Mouse (Mus musculus): ENCODE data around the gene Faim. TPM values are rescaled to one million over a fixed set of nuclear protein-coding genes. Genes with fewer than 3 reads are reported as not detected.

Gene Faim
- polyA plus RNA-seq, 1 experiment from 2014 or later: 32.3 TPM

- DNase-seq (ENCODE audit: low spot score) (peak; percentile 52), ATAC-seq (ENCODE audit: low FRiP score, low TSS enrichment) (no peak; the same call in 1 of the 2 replicates)
- Histone ChIP-seq H3K9me3 (ENCODE audit: control insufficient read depth, low read length) (no peaks in the 10 kb centered on the region), H3K36me3 (ENCODE audit: control insufficient read depth, insufficient read depth, low read length) (no peaks in the 10 kb centered on the region), H3K27ac (replicated peaks) (no peak overlapping the region), H3K4me2 (replicated peaks; ENCODE audit: low read depth) (no peak overlapping the region), H3K27me3 (ENCODE audit: control insufficient read depth, insufficient read depth, low read length) (peaks cover 31% of the 10 kb centered on the region), H3K4me3 (ENCODE audit: low read depth, low read length) (no peak overlapping the region), H3K4me1 (replicated peaks; ENCODE audit: control insufficient read depth, insufficient read depth) (no peaks in the 10 kb centered on the region), H3K9ac (ENCODE audit: low read length) (no peak overlapping the region)
- TF ChIP-seq EP300 (optimal IDR thresholded peaks at IDR 0.05) (no peak), CTCF (IDR thresholded peaks at IDR 0.05; ENCODE audit: low read depth) (peak; percentile 73)
- WGBS: 1% methylated on average over 18 of the region's 18 CpGs
Observed at GRCm38 (mm10) chr9:98965084-98965483, 21.1 kb upstream of the Faim start.

DNA sequence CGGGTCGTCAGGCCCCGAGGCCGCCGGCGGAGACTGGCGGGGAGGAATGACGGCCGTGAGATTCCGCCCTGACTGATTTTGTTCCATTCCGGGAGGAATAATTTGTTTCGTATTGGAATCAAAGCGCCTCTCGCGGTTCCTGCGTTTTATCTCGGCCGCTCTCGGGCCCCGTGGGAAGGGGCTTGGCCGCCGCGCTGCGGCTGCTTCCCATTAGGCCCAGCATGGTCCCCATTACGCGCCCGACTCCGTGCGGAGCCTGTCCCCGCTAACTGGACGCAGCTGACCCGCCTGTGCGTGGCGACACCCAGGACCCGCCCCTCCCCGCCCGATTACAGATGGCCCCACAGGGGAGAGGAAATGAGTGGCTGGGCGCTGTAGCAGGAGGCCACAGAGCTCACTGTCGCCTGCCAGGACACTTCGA lies 13.1 kb upstream of the Faim start:
- TF ChIP-seq CTCF (IDR thresholded peaks at IDR 0.05; ENCODE audit: low read depth): no peak
- no peak for TF ChIP-seq EP300 (optimal IDR thresholded peaks at IDR 0.05)
- DNase-seq (ENCODE audit: low spot score) (no peak), ATAC-seq (ENCODE audit: low FRiP score, low TSS enrichment) (0 out of 2 replicates have a peak, but pooled peaks have one; percentile 24)
- no peaks in the 10 kb centered on the region for H3K4me1 ChIP-seq (replicated peaks; ENCODE audit: control insufficient read depth, insufficient read depth)
- peak overlapping the region; percentile 50 for H3K4me2 ChIP-seq (replicated peaks; ENCODE audit: low read depth)
- H3K4me3 ChIP-seq (ENCODE audit: low read depth, low read length): peak overlapping the region; percentile 29
- H3K9ac ChIP-seq (ENCODE audit: low read length): no peak overlapping the region
- WGBS: under 1% methylated on average over 40 of the region's 40 CpGs
- H3K9me3 ChIP-seq (ENCODE audit: control insufficient read depth, low read length): no peaks in the 10 kb centered on the region
- peaks cover 17% of the 10 kb centered on the region for H3K27me3 ChIP-seq (ENCODE audit: control insufficient read depth, insufficient read depth, low read length)
- no peak overlapping the region for H3K27ac ChIP-seq (replicated peaks)
- H3K36me3 ChIP-seq (ENCODE audit: control insufficient read depth, insufficient read depth, low read length): no peaks in the 10 kb centered on the region

DNA sequence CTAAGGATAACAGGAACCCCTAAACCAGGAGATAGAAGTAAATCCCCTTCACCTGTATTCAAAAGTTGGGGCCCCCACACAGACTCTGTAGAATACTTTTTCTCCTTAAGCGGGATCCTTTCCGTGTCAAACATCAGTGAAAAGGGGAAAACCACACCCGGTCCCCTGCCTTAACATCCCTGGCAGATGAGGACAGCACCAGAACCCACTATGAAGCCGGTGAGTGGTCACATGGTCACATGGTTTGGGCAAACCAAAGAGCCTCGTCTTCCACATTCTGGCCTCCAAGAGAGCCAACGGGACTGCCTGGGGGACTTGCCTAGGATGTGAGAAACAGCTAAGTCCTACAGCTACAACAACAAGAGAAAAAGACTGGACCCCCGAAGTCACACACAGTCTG lies 12.6 kb upstream of the Faim start:
- Histone ChIP-seq H3K4me1 (replicated peaks; ENCODE audit: control insufficient read depth, insufficient read depth) (no peaks in the 10 kb centered on the region), H3K27me3 (ENCODE audit: control insufficient read depth, insufficient read depth, low read length) (peaks cover 17% of the 10 kb centered on the region), H3K36me3 (ENCODE audit: control insufficient read depth, insufficient read depth, low read length) (no peaks in the 10 kb centered on the region), H3K4me2 (replicated peaks; ENCODE audit: low read depth) (peak overlapping the region; percentile 50), H3K4me3 (ENCODE audit: low read depth, low read length) (peak overlapping the region; percentile 29), H3K27ac (replicated peaks) (no peak overlapping the region), H3K9ac (ENCODE audit: low read length) (no peak overlapping the region), H3K9me3 (ENCODE audit: control insufficient read depth, low read length) (no peaks in the 10 kb centered on the region)
- DNase-seq (ENCODE audit: low spot score) (no peak), ATAC-seq (ENCODE audit: low FRiP score, low TSS enrichment) (no peak)
- 7% methylated on average over 7 of the region's 7 CpGs for WGBS
- TF ChIP-seq EP300 (optimal IDR thresholded peaks at IDR 0.05): no peak

DNA sequence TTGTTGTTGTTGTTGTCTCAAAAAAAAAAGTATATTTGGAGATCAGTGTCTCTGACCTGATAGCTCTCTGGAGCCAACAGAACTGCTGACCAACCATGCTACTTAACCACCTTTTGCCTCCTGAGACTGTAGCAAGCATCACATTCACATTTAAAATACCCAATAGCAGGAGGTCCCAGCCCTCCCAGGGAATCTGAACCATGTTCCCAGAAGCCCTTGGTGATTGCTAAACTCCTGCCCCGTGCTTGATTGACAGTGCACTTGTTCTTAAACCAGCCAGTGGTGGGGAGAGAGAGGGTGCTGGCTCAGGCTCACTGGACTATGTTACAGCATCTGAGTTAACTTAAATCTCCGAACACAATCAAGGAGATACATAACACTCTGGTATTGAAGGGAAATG lies 11.3 kb upstream of the Faim start:
- no peak for DNase-seq (ENCODE audit: low spot score)

DNA sequence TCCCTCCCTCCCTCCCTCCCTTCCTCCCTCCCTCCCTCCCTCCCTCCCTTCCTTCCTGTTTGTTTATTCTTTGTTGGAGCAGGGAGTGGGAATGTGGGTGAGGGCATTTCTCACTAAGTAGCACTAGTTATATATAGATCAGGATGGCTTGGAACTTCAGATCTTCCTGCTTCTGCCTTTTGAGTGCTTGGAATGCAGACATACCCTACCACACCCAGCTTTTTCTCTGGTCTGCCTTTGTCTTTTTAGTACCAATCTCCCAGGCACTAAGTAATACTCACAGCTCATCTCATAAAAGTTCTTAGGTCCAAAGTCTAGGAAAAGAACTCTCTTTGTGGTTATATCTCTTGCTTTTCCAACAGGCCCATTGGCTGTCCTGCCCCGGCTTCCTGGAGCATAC lies 10.1 kb upstream of the Faim start:
- Histone ChIP-seq H3K4me2 (replicated peaks; ENCODE audit: low read depth) (no peak overlapping the region), H3K4me1 (replicated peaks; ENCODE audit: control insufficient read depth, insufficient read depth) (no peaks in the 10 kb centered on the region), H3K27ac (replicated peaks) (no peak overlapping the region), H3K4me3 (ENCODE audit: low read depth, low read length) (no peak overlapping the region), H3K36me3 (ENCODE audit: control insufficient read depth, insufficient read depth, low read length) (no peaks in the 10 kb centered on the region), H3K9ac (ENCODE audit: low read length) (no peak overlapping the region), H3K27me3 (ENCODE audit: control insufficient read depth, insufficient read depth, low read length) (peaks cover 17% of the 10 kb centered on the region), H3K9me3 (ENCODE audit: control insufficient read depth, low read length) (no peaks in the 10 kb centered on the region)
- TF ChIP-seq EP300 (optimal IDR thresholded peaks at IDR 0.05): no peak
- TF ChIP-seq CTCF (IDR thresholded peaks at IDR 0.05; ENCODE audit: low read depth): no peak
- DNase-seq (ENCODE audit: low spot score) (no peak), ATAC-seq (ENCODE audit: low FRiP score, low TSS enrichment) (no peak)
- 96% methylated on average over 1 of the region's 1 CpGs for WGBS

More for the DNA sequence above, 11.3 kb upstream of the Faim start:
- ATAC-seq (ENCODE audit: low FRiP score, low TSS enrichment): no peak
- H3K4me1 ChIP-seq (replicated peaks; ENCODE audit: control insufficient read depth, insufficient read depth): no peaks in the 10 kb centered on the region
- no peak overlapping the region for H3K4me3 ChIP-seq (ENCODE audit: low read depth, low read length)
- TF ChIP-seq EP300 (optimal IDR thresholded peaks at IDR 0.05): no peak
- no peak for TF ChIP-seq CTCF (IDR thresholded peaks at IDR 0.05; ENCODE audit: low read depth)
- H3K36me3 ChIP-seq (ENCODE audit: control insufficient read depth, insufficient read depth, low read length): no peaks in the 10 kb centered on the region
- H3K4me2 ChIP-seq (replicated peaks; ENCODE audit: low read depth): no peak overlapping the region
- WGBS: 35% methylated on average over 2 of the region's 2 CpGs
- peaks cover 17% of the 10 kb centered on the region for H3K27me3 ChIP-seq (ENCODE audit: control insufficient read depth, insufficient read depth, low read length)
- H3K27ac ChIP-seq (replicated peaks): no peak overlapping the region
- H3K9me3 ChIP-seq (ENCODE audit: control insufficient read depth, low read length): no peaks in the 10 kb centered on the region
- H3K9ac ChIP-seq (ENCODE audit: low read length): no peak overlapping the region

- H3K27me3 ChIP-seq (ENCODE audit: control insufficient read depth, insufficient read depth, low read length): peaks cover 17% of the 10 kb centered on the region
- H3K4me2 ChIP-seq (replicated peaks; ENCODE audit: low read depth): no peak overlapping the region
- WGBS: 44% methylated on average over 5 of the region's 5 CpGs
- TF ChIP-seq CTCF (IDR thresholded peaks at IDR 0.05; ENCODE audit: low read depth) (peak; percentile 60), EP300 (optimal IDR thresholded peaks at IDR 0.05) (no peak)
- H3K9me3 ChIP-seq (ENCODE audit: control insufficient read depth, low read length): no peaks in the 10 kb centered on the region
- DNase-seq (ENCODE audit: low spot score): no peak
- no peak overlapping the region for H3K9ac ChIP-seq (ENCODE audit: low read length)
- H3K27ac ChIP-seq (replicated peaks): no peak overlapping the region
- no peak for ATAC-seq (ENCODE audit: low FRiP score, low TSS enrichment)
- no peak overlapping the region for H3K4me3 ChIP-seq (ENCODE audit: low read depth, low read length)
- no peaks in the 10 kb centered on the region for H3K36me3 ChIP-seq (ENCODE audit: control insufficient read depth, insufficient read depth, low read length)
- no peaks in the 10 kb centered on the region for H3K4me1 ChIP-seq (replicated peaks; ENCODE audit: control insufficient read depth, insufficient read depth)
Observed at GRCm38 (mm10) chr9:98976520-98976919, 9.7 kb upstream of the Faim start.

Data from stomach, postnatal 0 days (tissue).